In genomic region chr10:98146998-98147863, GRCm38 (mm10) we compare ENCODE assay signal across 24 mouse cellular contexts.
DNase-seq lines count a peak whose midpoint lies in the region; ATAC-seq and TF ChIP-seq lines count a peak whose summit lies in the region.
"Had no signal": no experiment of that assay in that cellular context is flagged by ENCODE, and none has a peak within 500 bp of the region (broad histone marks: within the 10 kb centered on the region; RNA-seq: fewer than 3 reads in every experiment).

No protein-coding gene starts in this region.

- no peak overlapping the region for H3K4me2 ChIP-seq in forebrain, embryonic 15.5 days (replicated peaks)
- no peak overlapping the region for H3K4me2 ChIP-seq in forebrain, embryonic 13.5 days
- no peak overlapping the region for H3K4me2 ChIP-seq in kidney, postnatal 0 days (ENCODE audit: low read length)
- H3K4me2 ChIP-seq in lung, postnatal 0 days (replicated peaks; ENCODE audit: low read depth, low read length): no peak overlapping the region
- no peak overlapping the region for H3K4me2 ChIP-seq in stomach, embryonic 16.5 days (ENCODE audit: low read depth, low read length)
- H3K4me2 ChIP-seq: embryonic facial prominence, embryonic 12.5 days; hindbrain, embryonic 14.5 days; liver, embryonic 11.5 days; neural tube, embryonic 15.5 days had no signal

- H3K27me3 ChIP-seq in forebrain, embryonic 15.5 days: no peaks in the 10 kb centered on the region
- H3K27me3 ChIP-seq in forebrain, embryonic 13.5 days: no peaks in the 10 kb centered on the region
- H3K27me3 ChIP-seq in kidney, postnatal 0 days (ENCODE audit: insufficient read depth, low read length): no peaks in the 10 kb centered on the region
- H3K27me3 ChIP-seq in lung, postnatal 0 days (replicated peaks; ENCODE audit: insufficient read depth, low read length): no peaks in the 10 kb centered on the region
- H3K27me3 ChIP-seq in stomach, embryonic 16.5 days (ENCODE audit: control insufficient read depth, insufficient read depth, low read length): no peaks in the 10 kb centered on the region
- H3K27me3 ChIP-seq: embryonic facial prominence, embryonic 12.5 days; neural tube, embryonic 15.5 days had no signal

- H3K36me3 ChIP-seq in forebrain, embryonic 15.5 days: no peaks in the 10 kb centered on the region
- H3K36me3 ChIP-seq in forebrain, embryonic 13.5 days (ENCODE audit: poor library complexity, severe bottlenecking): no peaks in the 10 kb centered on the region
- H3K36me3 ChIP-seq in kidney, postnatal 0 days (ENCODE audit: insufficient read depth, low read length): no peaks in the 10 kb centered on the region
- no peaks in the 10 kb centered on the region for H3K36me3 ChIP-seq in lung, postnatal 0 days (ENCODE audit: insufficient read depth, low read length)
- H3K36me3 ChIP-seq in stomach, embryonic 16.5 days (ENCODE audit: control insufficient read depth, insufficient read depth, low read length): no peaks in the 10 kb centered on the region
- H3K36me3 ChIP-seq: embryonic facial prominence, embryonic 12.5 days; G1E; limb, embryonic 10.5 days; neural tube, embryonic 15.5 days had no signal

- peak; percentile 82 for DNase-seq in kidney, postnatal 0 days (ENCODE audit: low spot score)
- no peak for DNase-seq in kidney, adult 8-10 months
- peak; percentile 79 for DNase-seq in lung, postnatal 0 days (ENCODE audit: low spot score)
- DNase-seq in lung, postnatal 14 days: no peak
- no peak for DNase-seq in right cerebral cortex, postnatal 14 days
- DNase-seq: adrenal gland, postnatal 10 days; cerebellum, adult 18-20 months; gastrocnemius, postnatal 25 days; heart, adult 2 months; heart, postnatal 36 days; kidney, adult 2 months; lung, adult 18-20 months; spleen, adult 18-20 months had no signal

- no peak overlapping the region for H3K4me3 ChIP-seq in forebrain, embryonic 15.5 days
- no peak overlapping the region for H3K4me3 ChIP-seq in forebrain, embryonic 13.5 days
- no peak overlapping the region for H3K4me3 ChIP-seq in kidney, postnatal 0 days (replicated peaks; ENCODE audit: low read depth, low read length)
- no peak overlapping the region for H3K4me3 ChIP-seq in lung, postnatal 0 days (ENCODE audit: low read depth, low read length)
- H3K4me3 ChIP-seq in stomach, embryonic 16.5 days (replicated peaks; ENCODE audit: low read length): no peak overlapping the region
- H3K4me3 ChIP-seq: embryonic facial prominence, embryonic 12.5 days; heart, adult 2 months; limb, embryonic 10.5 days; neural tube, embryonic 15.5 days had no signal

- TF ChIP-seq EP300 in lung, postnatal 0 days (IDR thresholded peaks at IDR 0.05): peak; percentile 77

- H3K4me1 ChIP-seq in forebrain, embryonic 15.5 days: no peaks in the 10 kb centered on the region
- no peaks in the 10 kb centered on the region for H3K4me1 ChIP-seq in forebrain, embryonic 13.5 days
- H3K4me1 ChIP-seq in kidney, postnatal 0 days (replicated peaks; ENCODE audit: insufficient read depth, low read length): no peaks in the 10 kb centered on the region
- H3K4me1 ChIP-seq in lung, postnatal 0 days (ENCODE audit: insufficient read depth, low read depth, low read length): no peaks in the 10 kb centered on the region
- no peaks in the 10 kb centered on the region for H3K4me1 ChIP-seq in stomach, embryonic 16.5 days (ENCODE audit: control insufficient read depth, insufficient read depth, low read length)
- H3K4me1 ChIP-seq: embryonic facial prominence, embryonic 12.5 days; limb, embryonic 10.5 days; neural tube, embryonic 15.5 days had no signal

- TF ChIP-seq CTCF in kidney, postnatal 0 days (IDR thresholded peaks at IDR 0.05; ENCODE audit: low read depth): no peak
- no peak for TF ChIP-seq CTCF in lung, postnatal 0 days (IDR thresholded peaks at IDR 0.05)

- H3K9me3 ChIP-seq in forebrain, embryonic 15.5 days: no peaks in the 10 kb centered on the region
- no peaks in the 10 kb centered on the region for H3K9me3 ChIP-seq in forebrain, embryonic 13.5 days (replicated peaks)
- no peaks in the 10 kb centered on the region for H3K9me3 ChIP-seq in kidney, postnatal 0 days (replicated peaks; ENCODE audit: low read length)
- H3K9me3 ChIP-seq in lung, postnatal 0 days (ENCODE audit: low read length): no peaks in the 10 kb centered on the region
- no peaks in the 10 kb centered on the region for H3K9me3 ChIP-seq in stomach, embryonic 16.5 days (replicated peaks; ENCODE audit: control insufficient read depth, low read length)
- H3K9me3 ChIP-seq: embryonic facial prominence, embryonic 12.5 days; G1E; limb, embryonic 10.5 days; neural tube, embryonic 15.5 days had no signal

- 77% methylated on average over 9 of the region's 9 CpGs for WGBS in forebrain, embryonic 15.5 days
- WGBS in forebrain, embryonic 13.5 days: 82% methylated on average over 9 of the region's 9 CpGs
- WGBS in kidney, postnatal 0 days: 47% methylated on average over 9 of the region's 9 CpGs
- 48% methylated on average over 9 of the region's 9 CpGs for WGBS in lung, postnatal 0 days
- WGBS in stomach, embryonic 16.5 days: 48% methylated on average over 9 of the region's 9 CpGs

- H3K9ac ChIP-seq in forebrain, embryonic 15.5 days (replicated peaks): no peak overlapping the region
- H3K9ac ChIP-seq in forebrain, embryonic 13.5 days: no peak overlapping the region
- no peak overlapping the region for H3K9ac ChIP-seq in kidney, postnatal 0 days (ENCODE audit: low read depth, low read length)
- no peak overlapping the region for H3K9ac ChIP-seq in lung, postnatal 0 days (replicated peaks; ENCODE audit: low read depth)
- H3K9ac ChIP-seq in stomach, embryonic 16.5 days (ENCODE audit: low read length): no peak overlapping the region
- H3K9ac ChIP-seq: embryonic facial prominence, embryonic 12.5 days; hindbrain, embryonic 14.5 days; neural tube, embryonic 15.5 days had no signal

- H3K27ac ChIP-seq in forebrain, embryonic 15.5 days (replicated peaks): no peak overlapping the region
- no peak overlapping the region for H3K27ac ChIP-seq in forebrain, embryonic 13.5 days
- peak overlapping the region; percentile 11; the same call in 1 of the 2 replicates for H3K27ac ChIP-seq in kidney, postnatal 0 days
- H3K27ac ChIP-seq in lung, postnatal 0 days (ENCODE audit: low read length): peak overlapping the region; percentile 52
- peak overlapping the region; percentile 59; the same call in 1 of the 2 replicates for H3K27ac ChIP-seq in stomach, embryonic 16.5 days (ENCODE audit: low read length)
- H3K27ac ChIP-seq: embryonic facial prominence, embryonic 12.5 days; heart, adult 2 months; hindbrain, embryonic 14.5 days; limb, embryonic 10.5 days; neural tube, embryonic 15.5 days had no signal

- ATAC-seq in forebrain, embryonic 15.5 days (replicated peaks): 0 out of 2 replicates have a peak, but pooled peaks have one; percentile 41
- no peak for ATAC-seq in forebrain, embryonic 13.5 days
- no peak for ATAC-seq in kidney, postnatal 0 days (replicated peaks; ENCODE audit: low FRiP score, low read depth)
- peak; percentile 57 for ATAC-seq in lung, postnatal 0 days
- no peak for ATAC-seq in stomach, embryonic 16.5 days (ENCODE audit: insufficient read depth, low FRiP score)
- ATAC-seq: activated CD4-positive, CD25-positive, alpha-beta regulatory T cell, adult 4 months; midbrain, embryonic 16.5 days had no signal

Comparison
In these comparisons a context has a peak if more than half of its experiments do, and no peak if none do; other contexts are left out.
1. ATAC-seq: peak in forebrain, embryonic 15.5 days (single experiment) and lung, postnatal 0 days (single experiment); none in forebrain, embryonic 13.5 days (single experiment), kidney, postnatal 0 days (single experiment) and stomach, embryonic 16.5 days (single experiment).
2. DNase-seq: peak in kidney, postnatal 0 days (single experiment) and lung, postnatal 0 days (single experiment); none in kidney, adult 8-10 months (0 of 2), lung, postnatal 14 days (single experiment) and right cerebral cortex, postnatal 14 days (single experiment).
3. H3K27ac ChIP-seq: peak in kidney, postnatal 0 days (single experiment), lung, postnatal 0 days (single experiment) and stomach, embryonic 16.5 days (single experiment); none in forebrain, embryonic 15.5 days (single experiment) and forebrain, embryonic 13.5 days (single experiment).